Mouse (Mus musculus): ENCODE results near the gene Actg2. TPM values are rescaled to one million over a fixed set of nuclear protein-coding genes. Genes with fewer than 3 reads are reported as not detected.

Actg2 gene
- polyA plus RNA-seq, 1 experiment from 2014 or later, result 9.5 TPM

- H3K27me3 ChIP-seq, result no peaks in the 10 kb centered on the region
- H3K27ac ChIP-seq, result no peak overlapping the region
- no peaks in the 10 kb centered on the region for H3K9me3 ChIP-seq
- H3K9ac ChIP-seq, result no peak overlapping the region
- H3K4me1 ChIP-seq, result no peaks in the 10 kb centered on the region
- peaks cover 8% of the 10 kb centered on the region; the same call in 1 of the 2 replicates for H3K36me3 ChIP-seq
- no peak overlapping the region for H3K4me3 ChIP-seq
- WGBS, result 85% methylated on average over 9 of the region's 9 CpGs
- no peak for ATAC-seq (ENCODE audit: insufficient number of reproducible peaks, low FRiP score, low TSS enrichment, low read depth)
- no peak overlapping the region for H3K4me2 ChIP-seq
Measured at GRCm38 (mm10) chr6:83473240-83473639, 62.8 kb downstream of the Actg2 start.

DNA sequence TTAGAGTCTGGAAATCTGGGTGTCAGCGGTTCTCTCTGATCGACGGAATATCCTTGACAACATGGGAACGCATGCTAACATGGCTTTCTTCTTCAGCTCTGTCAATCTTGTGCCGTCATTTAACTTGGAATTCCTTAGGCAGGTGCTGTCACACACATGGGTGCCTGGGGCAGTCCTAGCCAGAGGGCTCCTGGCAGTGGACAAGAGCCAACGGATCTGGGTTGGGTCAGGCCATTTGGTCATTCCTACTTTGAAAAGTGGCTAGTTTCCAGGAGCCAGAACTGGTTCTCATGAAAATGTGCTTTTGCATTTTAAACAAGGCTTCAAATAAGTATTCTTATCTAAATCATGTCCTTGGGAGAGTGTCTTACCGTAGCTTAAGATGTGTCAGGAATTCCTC lies 64.3 kb downstream of the Actg2 start:
- H3K27ac ChIP-seq, result no peak overlapping the region
- no peak overlapping the region for H3K9ac ChIP-seq
- no peak overlapping the region for H3K4me3 ChIP-seq
- 82% methylated on average over 7 of the region's 7 CpGs for WGBS
- no peak overlapping the region for H3K4me2 ChIP-seq
- ATAC-seq (ENCODE audit: insufficient number of reproducible peaks, low FRiP score, low TSS enrichment, low read depth), result no peak
- no peaks in the 10 kb centered on the region for H3K4me1 ChIP-seq
- H3K36me3 ChIP-seq, result no peaks in the 10 kb centered on the region
- no peaks in the 10 kb centered on the region for H3K9me3 ChIP-seq
- H3K27me3 ChIP-seq, result no peaks in the 10 kb centered on the region

GRCm38 (mm10) chr6:83464011-83464410 lies 72.1 kb downstream of the Actg2 start:
- no peaks in the 10 kb centered on the region for H3K36me3 ChIP-seq
- no peak for ATAC-seq (ENCODE audit: insufficient number of reproducible peaks, low FRiP score, low TSS enrichment, low read depth)
- no peak overlapping the region for H3K4me3 ChIP-seq
- no peaks in the 10 kb centered on the region for H3K27me3 ChIP-seq
- no peak overlapping the region for H3K9ac ChIP-seq
- peaks cover 5% of the 10 kb centered on the region for H3K4me1 ChIP-seq
- H3K4me2 ChIP-seq, result no peak overlapping the region
- no peak overlapping the region for H3K27ac ChIP-seq
- H3K9me3 ChIP-seq, result no peaks in the 10 kb centered on the region

Other genes starting within 250 kb of the Actg2 start
- 31.1 and 34.0 TPM in 2 replicates for gene Mthfd2, start 210.4 kb downstream of the Actg2 start, polyA plus RNA-seq (2015; fragmentation: Nextera tagmentation; extraction: Ambion mirVana)
- 67.8 and 68.7 TPM in 2 replicates for gene Mob1a, start 210.2 kb downstream of the Actg2 start, polyA plus RNA-seq (2015; fragmentation: Nextera tagmentation; extraction: Ambion mirVana)
- gene Bola3, start 187.1 kb downstream of the Actg2 start, polyA plus RNA-seq (2015; fragmentation: Nextera tagmentation; extraction: Ambion mirVana), result 102 and 104 TPM in 2 replicates
- gene Tet3, start 77.2 kb downstream of the Actg2 start, polyA plus RNA-seq (2015; fragmentation: Nextera tagmentation; extraction: Ambion mirVana), result 57.1 and 59.5 TPM in 2 replicates
- gene Dguok, start 29.3 kb downstream of the Actg2 start, polyA plus RNA-seq (2015; fragmentation: Nextera tagmentation; extraction: Ambion mirVana), result 86.6 and 88.6 TPM in 2 replicates
- 30.8 and 34.2 TPM in 2 replicates for gene Stambp, start 36.5 kb upstream of the Actg2 start, polyA plus RNA-seq (2015; fragmentation: Nextera tagmentation; extraction: Ambion mirVana)
- gene Clec4f, start 119.9 kb upstream of the Actg2 start, polyA plus RNA-seq (2015; fragmentation: Nextera tagmentation; extraction: Ambion mirVana), result not detected in 2 replicates
- gene Cd207, start 141.6 kb upstream of the Actg2 start, polyA plus RNA-seq (2015; fragmentation: Nextera tagmentation; extraction: Ambion mirVana), result not detected in 2 replicates
- gene Vax2, start 175.0 kb upstream of the Actg2 start, polyA plus RNA-seq (2015; fragmentation: Nextera tagmentation; extraction: Ambion mirVana), result 1.2 and 1.3 TPM in 2 replicates
- not detected in 2 replicates for gene Atp6v1b1, start 206.7 kb upstream of the Actg2 start, polyA plus RNA-seq (2015; fragmentation: Nextera tagmentation; extraction: Ambion mirVana)
- gene Ankrd53, start 226.4 kb upstream of the Actg2 start, polyA plus RNA-seq (2015; fragmentation: Nextera tagmentation; extraction: Ambion mirVana), result 0.10 and 0.12 TPM in 2 replicates
- gene Tex261, start 239.5 kb upstream of the Actg2 start, polyA plus RNA-seq (2015; fragmentation: Nextera tagmentation; extraction: Ambion mirVana), result 89.0 and 90.3 TPM in 2 replicates

Data from limb, embryonic 15.5 days (tissue).